Mouse (Mus musculus): ENCODE measurements around the gene Gm10229. TPM values are rescaled to one million over a fixed set of nuclear protein-coding genes. Genes with fewer than 3 reads are reported as not detected.

Gm10229 gene
- polyA plus RNA-seq (2017; shearing (Covaris generic)): not detected

GRCm38 (mm10) chr16:89014984-89015383, at the start of gene Gm10229:
Gene Gm10229 (plus strand): TSS chr16:89015284.

GRCm38 (mm10) chr16:89010659-89011058, 4.4 kb upstream of the Gm10229 start, which contains the start of gene Krtap22-2:
Gene Krtap22-2 (minus strand): TSS chr16:89010759.

GRCm38 (mm10) chr16:89031399-89031798, 16.3 kb downstream of the Gm10229 start, which contains the start of gene Krtap6-1:
Gene Krtap6-1 (plus strand): TSS chr16:89031699.

GRCm38 (mm10) chr16:89041372-89041771, 26.3 kb downstream of the Gm10229 start, which contains the start of gene Gm10228:
Gene Gm10228 (minus strand): TSS chr16:89041472.

GRCm38 (mm10) chr16:89047783-89048182, 32.7 kb downstream of the Gm10229 start, which contains the start of gene Krtap6-5:
Gene Krtap6-5 (minus strand): TSS chr16:89047883.

GRCm38 (mm10) chr16:89063902-89064301, 48.8 kb downstream of the Gm10229 start, which contains the start of gene 1110025L11Rik:
Gene 1110025L11Rik (minus strand): TSS chr16:89064002.

Other genes with a start within 250 kb of the Gm10229 start
- gene 2310057N15Rik, start 241.1 kb upstream of the Gm10229 start, polyA plus RNA-seq (2017; shearing (Covaris generic)): not detected
- gene Gm5965, start 237.4 kb upstream of the Gm10229 start, polyA plus RNA-seq (2017; shearing (Covaris generic)): not detected
- not detected for gene Gm20741, start 203.1 kb upstream of the Gm10229 start, polyA plus RNA-seq (2017; shearing (Covaris generic))
- gene Krtap15, start 195.1 kb upstream of the Gm10229 start, polyA plus RNA-seq (2017; shearing (Covaris generic)): not detected
- gene Krtap14, start 189.1 kb upstream of the Gm10229 start, polyA plus RNA-seq (2017; shearing (Covaris generic)): not detected
- not detected for gene Krtap19-1, start 145.9 kb upstream of the Gm10229 start, polyA plus RNA-seq (2017; shearing (Covaris generic))
- not detected for gene Krtap19-2, start 141.0 kb upstream of the Gm10229 start, polyA plus RNA-seq (2017; shearing (Covaris generic))
- not detected for gene Krtap19-3, start 137.2 kb upstream of the Gm10229 start, polyA plus RNA-seq (2017; shearing (Covaris generic))
- gene Krtap19-4, start 130.2 kb upstream of the Gm10229 start, polyA plus RNA-seq (2017; shearing (Covaris generic)): not detected
- not detected for gene Krtap19-5, start 118.8 kb upstream of the Gm10229 start, polyA plus RNA-seq (2017; shearing (Covaris generic))
- gene Krtap19-9b, start 83.0 kb upstream of the Gm10229 start, polyA plus RNA-seq (2017; shearing (Covaris generic)): not detected
- gene Krtap16-3, start 52.4 kb upstream of the Gm10229 start, polyA plus RNA-seq (2017; shearing (Covaris generic)): not detected
- gene Krtap22-2, start 4.5 kb upstream of the Gm10229 start, polyA plus RNA-seq (2017; shearing (Covaris generic)): not detected
- gene Krtap6-1, start 16.4 kb downstream of the Gm10229 start, polyA plus RNA-seq (2017; shearing (Covaris generic)): not detected
- not detected for gene Gm10228, start 26.2 kb downstream of the Gm10229 start, polyA plus RNA-seq (2017; shearing (Covaris generic))
- not detected for gene Krtap6-5, start 32.6 kb downstream of the Gm10229 start, polyA plus RNA-seq (2017; shearing (Covaris generic))
- not detected for gene 1110025L11Rik, start 48.7 kb downstream of the Gm10229 start, polyA plus RNA-seq (2017; shearing (Covaris generic))
- not detected for gene Krtap6-3, start 68.7 kb downstream of the Gm10229 start, polyA plus RNA-seq (2017; shearing (Covaris generic))
- not detected for gene Gm6358, start 125.6 kb downstream of the Gm10229 start, polyA plus RNA-seq (2017; shearing (Covaris generic))
- gene Gm10061, start 135.8 kb downstream of the Gm10229 start, polyA plus RNA-seq (2017; shearing (Covaris generic)): not detected
- not detected for gene Gm9789, start 142.7 kb downstream of the Gm10229 start, polyA plus RNA-seq (2017; shearing (Covaris generic))
- gene Gm7735, start 154.2 kb downstream of the Gm10229 start, polyA plus RNA-seq (2017; shearing (Covaris generic)): not detected
- not detected for gene 1110057P08Rik, start 159.5 kb downstream of the Gm10229 start, polyA plus RNA-seq (2017; shearing (Covaris generic))
- gene Krtap20-2, start 190.6 kb downstream of the Gm10229 start, polyA plus RNA-seq (2017; shearing (Covaris generic)): not detected

Measured in CD4-positive, CD25-positive, alpha-beta regulatory T cell (primary cell).